Mouse (Mus musculus) forebrain, embryonic 11.5 days (tissue): ENCODE results near the gene Wdr82. TPM values are rescaled to one million over a fixed set of nuclear protein-coding genes. Genes with fewer than 3 reads are reported as not detected.

Experiments
- ATAC-seq: fragments of 200-750 bp; cut with Nextera tagmentation; replicated peaks from 2 replicates; pipeline ENCODE4 v1.8.0; 2017; ENCODE audit warnings: moderate TSS enrichment; ENCODE audit not compliant: low FRiP score
- DNase-seq: peaks from one replicate; pipeline ENCODE4 v3.0.0-alpha.2; 2017; ENCODE audit warnings: low spot score
- H3K27ac ChIP-seq: fragments of 300-500 bp; sonication (generic); 2 replicates; pipeline ENCODE4 v1.5.1; 2014; ENCODE audit warnings: low read depth, low read length
- H3K27me3 ChIP-seq: fragments of 300-500 bp; sonication (generic); 2 replicates; pipeline ENCODE4 v1.6.1; 2014; ENCODE audit warnings: mild to moderate bottlenecking, low read length, mixed read lengths; ENCODE audit not compliant: control insufficient read depth, insufficient read depth
- H3K36me3 ChIP-seq: fragments of 300-500 bp; sonication (generic); 2 replicates; pipeline ENCODE4 v1.6.1; 2014; ENCODE audit warnings: mild to moderate bottlenecking, low read length, moderate library complexity, mixed read lengths; ENCODE audit not compliant: control insufficient read depth, insufficient read depth
- H3K4me1 ChIP-seq: fragments of 300-500 bp; sonication (generic); replicated peaks from 2 replicates; pipeline ENCODE4 v1.6.1; 2014; ENCODE audit warnings: low read length, mixed read lengths; ENCODE audit not compliant: control insufficient read depth, insufficient read depth
- H3K4me2 ChIP-seq: fragments of 300-500 bp; sonication (generic); 2 replicates; pipeline ENCODE4 v1.6.1; 2014; ENCODE audit warnings: low read depth, mild to moderate bottlenecking, low read length, moderate library complexity, mixed read lengths; ENCODE audit not compliant: severe bottlenecking
- H3K4me3 ChIP-seq: fragments of 300-500 bp; sonication (generic); 2 replicates; pipeline ENCODE4 v1.5.1; 2014; ENCODE audit warnings: low read depth, low read length
- H3K9ac ChIP-seq: fragments of 300-500 bp; sonication (generic); 2 replicates; pipeline ENCODE4 v1.6.1; 2014; ENCODE audit warnings: low read length
- H3K9me3 ChIP-seq: fragments of 300-500 bp; sonication (generic); 2 replicates; pipeline ENCODE4 v1.6.1; 2016; ENCODE audit warnings: low read length, mixed read lengths; ENCODE audit not compliant: control insufficient read depth
- WGBS: fragments of 180-500 bp; shearing (Covaris S2); extraction: QIAGEN DNeasy Blood & Tissue Kit; methylation state at CpG from one replicate; pipeline ENCODE4 v1.1.7; 2014; 5-methylcytosine and 5-hydroxymethylcytosine counted together
- polyA plus RNA-seq: library from polyadenylated mRNA; unstranded; fragments of >200 nt; fragmentation: Nextera tagmentation; extraction: Ambion mirVana; gene quantifications from 2 replicates; pipeline ENCODE4 v1.2.1, GENCODE M21; 2014

Wdr82 gene
- polyA plus RNA-seq, 1 experiment from 2014 or later: 34.6 TPM

- peak overlapping the region; percentile 67 for H3K9ac ChIP-seq
- ATAC-seq (peak; percentile 81), DNase-seq (peak; percentile 96)
- H3K36me3 ChIP-seq: no peaks in the 10 kb centered on the region
- H3K27me3 ChIP-seq: no peaks in the 10 kb centered on the region
- H3K9me3 ChIP-seq: no peaks in the 10 kb centered on the region
- H3K4me1 ChIP-seq: peaks cover 7% of the 10 kb centered on the region
- peak overlapping the region; percentile 57 for H3K27ac ChIP-seq
- peak overlapping the region; percentile 54 for H3K4me2 ChIP-seq
- 17% methylated on average over 37 of the region's 37 CpGs for WGBS
- peak overlapping the region; percentile 15 for H3K4me3 ChIP-seq
Measured at GRCm38 (mm10) chr9:106211680-106212593, 41.2 kb downstream of the Wdr82 start.

DNA sequence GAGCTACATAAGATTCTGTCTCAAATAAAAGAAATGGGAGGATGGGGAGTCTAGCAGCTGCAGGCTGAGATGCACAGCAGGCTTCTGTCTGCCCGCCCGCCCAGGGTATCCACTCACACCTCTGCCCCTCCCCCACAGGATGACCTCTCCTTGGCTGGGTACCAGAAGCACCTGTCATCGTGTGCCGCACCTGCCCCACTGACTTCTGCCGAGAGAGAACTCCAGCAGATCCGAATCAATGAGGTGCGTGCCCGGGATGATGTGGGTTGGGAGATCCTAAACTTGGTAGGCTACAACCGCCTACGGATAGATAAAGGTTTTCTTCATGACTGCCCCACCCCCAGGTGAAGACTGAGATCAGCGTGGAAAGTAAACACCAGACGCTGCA lies 41.9 kb downstream of the Wdr82 start:
- ATAC-seq (peak; percentile 17; the same call in 1 of the 2 replicates), DNase-seq (no peak)
- H3K36me3 ChIP-seq: no peaks in the 10 kb centered on the region
- no peaks in the 10 kb centered on the region for H3K9me3 ChIP-seq
- WGBS: 84% methylated on average over 12 of the region's 12 CpGs
- H3K27ac ChIP-seq: no peak overlapping the region
- H3K4me3 ChIP-seq: no peak overlapping the region
- H3K27me3 ChIP-seq: no peaks in the 10 kb centered on the region
- no peak overlapping the region for H3K4me2 ChIP-seq
- H3K4me1 ChIP-seq: peaks cover 7% of the 10 kb centered on the region
- H3K9ac ChIP-seq: no peak overlapping the region

GRCm38 (mm10) chr9:106215341-106216125 lies 44.8 kb downstream of the Wdr82 start:
- Histone ChIP-seq H3K9me3 (no peaks in the 10 kb centered on the region), H3K9ac (no peak overlapping the region), H3K4me2 (no peak overlapping the region), H3K27me3 (no peaks in the 10 kb centered on the region), H3K27ac (no peak overlapping the region), H3K4me3 (no peak overlapping the region), H3K36me3 (no peaks in the 10 kb centered on the region), H3K4me1 (peaks cover 7% of the 10 kb centered on the region)
- ATAC-seq (no peak), DNase-seq (no peak)
- WGBS: 87% methylated on average over 6 of the region's 6 CpGs

DNA sequence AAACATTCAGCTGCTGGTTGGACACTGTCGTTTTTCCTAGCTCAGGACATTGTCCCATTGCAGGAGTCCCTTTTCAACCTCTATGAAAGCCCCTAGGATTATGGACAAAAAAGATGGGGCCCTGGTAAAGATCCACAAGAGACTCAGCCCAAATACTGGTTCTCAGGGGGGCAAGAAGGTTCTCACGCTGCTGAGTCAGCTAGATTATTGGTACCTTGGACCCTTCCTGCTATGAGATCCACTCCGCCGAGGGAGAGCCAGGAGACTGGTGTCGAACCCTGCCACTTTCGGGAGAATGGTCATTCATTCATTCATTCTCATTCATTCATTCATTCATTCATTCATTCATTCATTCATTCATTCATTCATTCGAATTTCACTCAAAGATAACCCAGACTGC lies 46.2 kb downstream of the Wdr82 start:
- no peak overlapping the region for H3K27ac ChIP-seq
- ATAC-seq: no peak
- H3K4me1 ChIP-seq: no peaks in the 10 kb centered on the region
- no peak overlapping the region for H3K4me2 ChIP-seq
- H3K36me3 ChIP-seq: no peaks in the 10 kb centered on the region
- H3K9me3 ChIP-seq: no peaks in the 10 kb centered on the region
- H3K9ac ChIP-seq: no peak overlapping the region
- H3K27me3 ChIP-seq: no peaks in the 10 kb centered on the region
- WGBS: 87% methylated on average over 7 of the region's 7 CpGs
- DNase-seq: no peak
- no peak overlapping the region for H3K4me3 ChIP-seq

- H3K27ac ChIP-seq: no peak overlapping the region
- no peak overlapping the region for H3K4me2 ChIP-seq
- H3K36me3 ChIP-seq: no peaks in the 10 kb centered on the region
- H3K9ac ChIP-seq: no peak overlapping the region
- H3K4me1 ChIP-seq: peaks cover 4% of the 10 kb centered on the region; the same call in 1 of the 2 replicates
- 76% methylated on average over 8 of the region's 8 CpGs for WGBS
- H3K27me3 ChIP-seq: peaks cover 6% of the 10 kb centered on the region
- DNase-seq (no peak), ATAC-seq (no peak)
- H3K4me3 ChIP-seq: no peak overlapping the region
- no peaks in the 10 kb centered on the region for H3K9me3 ChIP-seq
Measured at GRCm38 (mm10) chr9:106220894-106221523, 50.3 kb downstream of the Wdr82 start.

- Histone ChIP-seq H3K9me3 (no peaks in the 10 kb centered on the region), H3K4me1 (peaks cover 8% of the 10 kb centered on the region; the same call in 1 of the 2 replicates), H3K27me3 (peaks cover 9% of the 10 kb centered on the region), H3K4me3 (no peak within 1 kb of the TSS), H3K4me2 (no peak within 1 kb of the TSS), H3K27ac (no peak within 1 kb of the TSS), H3K9ac (no peak within 1 kb of the TSS), H3K36me3 (no peaks in the 10 kb centered on the region)
- no peak for DNase-seq
- WGBS: 82% methylated on average over 4 of the region's 4 CpGs
- ATAC-seq: no peak
Measured at GRCm38 (mm10) chr9:106222261-106222851, 51.6 kb downstream of the Wdr82 start, which contains the start of gene Tlr9. Gene Tlr9 (plus strand): TSS chr9:106222598.

- Histone ChIP-seq H3K4me1 (peaks cover 8% of the 10 kb centered on the region; the same call in 1 of the 2 replicates), H3K27ac (no peak overlapping the region)
- no peak for ATAC-seq
Measured at GRCm38 (mm10) chr9:106222994-106223393, 52.3 kb downstream of the Wdr82 start.

More at GRCm38 (mm10) chr9:106222994-106223393, 52.3 kb downstream of the Wdr82 start:
- Histone ChIP-seq H3K36me3 (no peaks in the 10 kb centered on the region), H3K4me3 (no peak overlapping the region), H3K4me2 (no peak overlapping the region), H3K9ac (no peak overlapping the region), H3K27me3 (peaks cover 9% of the 10 kb centered on the region), H3K9me3 (no peaks in the 10 kb centered on the region)
- 95% methylated on average over 4 of the region's 4 CpGs for WGBS
- no peak for DNase-seq
